Mouse (Mus musculus): ENCODE measurements around the gene Txnip.
"Not testable (repeated sequence)": the region's sequence is repeated elsewhere in the genome, so short reads cannot be mapped to it uniquely, and the experiment has no call there.

Gene Txnip

GRCm38 (mm10) chr3:96557694-96558093 lies at the start of gene Txnip:
Gene Txnip, plus strand, starts transcription at chr3:96557957.
- DNase-seq (ENCODE audit: low spot score): peak; percentile 98

DNA sequence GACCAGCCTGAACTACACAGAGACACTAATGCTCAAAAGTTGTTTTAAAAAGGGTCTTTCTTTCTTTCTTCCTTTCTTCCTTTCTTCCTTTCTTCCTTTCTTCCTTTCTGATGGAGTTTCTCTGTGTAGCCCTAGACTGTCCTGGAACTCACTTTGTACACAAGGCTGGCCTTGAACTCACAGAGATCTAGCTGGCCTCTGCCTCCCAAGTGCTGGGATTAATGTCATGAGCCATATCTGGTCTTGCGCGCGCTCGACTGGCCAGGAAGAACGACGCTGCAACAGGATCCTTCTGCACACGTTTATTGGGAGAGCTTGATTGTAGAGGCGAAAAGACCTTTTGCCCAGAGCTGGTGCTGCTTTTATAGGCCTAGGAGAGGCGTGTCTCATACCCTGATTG lies 49.8 kb upstream of the Txnip start:
- not testable (repeated sequence) for DNase-seq (ENCODE audit: low spot score)

DNA sequence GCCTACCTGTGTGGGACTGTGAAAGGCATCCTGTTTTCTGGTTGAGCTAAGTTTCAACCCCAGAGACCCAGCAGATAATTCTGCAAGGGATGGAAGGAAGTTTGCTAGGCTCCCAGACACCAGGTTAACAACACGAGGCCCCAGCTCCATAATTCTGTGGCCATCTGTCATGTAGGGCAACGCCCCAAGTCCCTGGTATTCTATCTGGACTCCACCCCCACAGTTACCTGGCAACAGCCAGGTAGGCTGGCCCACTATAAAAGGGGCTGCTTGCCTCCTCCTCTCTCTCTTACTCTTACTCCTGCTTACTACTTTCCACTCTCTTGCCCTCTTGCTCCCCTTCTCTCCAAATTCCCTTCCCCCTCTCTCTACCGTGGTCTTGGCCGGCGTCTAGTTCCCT lies 37.6 kb upstream of the Txnip start:
- DNase-seq (ENCODE audit: low spot score): no peak

DNA sequence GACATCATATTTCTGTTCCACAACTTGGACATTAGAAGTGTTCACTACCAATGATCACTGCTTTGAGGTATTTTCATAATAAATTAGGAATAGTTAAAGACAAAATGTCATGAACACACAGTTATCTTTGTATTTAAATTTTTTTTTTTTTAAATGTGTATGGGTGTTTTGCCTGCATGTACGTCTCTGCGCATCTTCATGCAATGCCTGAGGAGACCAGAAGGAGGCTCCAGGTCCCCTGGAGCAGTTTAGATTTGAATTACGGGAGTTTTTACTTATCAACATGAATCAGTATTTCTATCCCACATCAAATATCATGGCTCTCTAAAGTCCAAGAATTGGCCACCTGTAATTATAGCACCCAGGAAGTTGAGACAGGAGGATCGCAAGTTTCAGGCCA lies 35.6 kb upstream of the Txnip start:
- DNase-seq (ENCODE audit: low spot score): no peak

DNA sequence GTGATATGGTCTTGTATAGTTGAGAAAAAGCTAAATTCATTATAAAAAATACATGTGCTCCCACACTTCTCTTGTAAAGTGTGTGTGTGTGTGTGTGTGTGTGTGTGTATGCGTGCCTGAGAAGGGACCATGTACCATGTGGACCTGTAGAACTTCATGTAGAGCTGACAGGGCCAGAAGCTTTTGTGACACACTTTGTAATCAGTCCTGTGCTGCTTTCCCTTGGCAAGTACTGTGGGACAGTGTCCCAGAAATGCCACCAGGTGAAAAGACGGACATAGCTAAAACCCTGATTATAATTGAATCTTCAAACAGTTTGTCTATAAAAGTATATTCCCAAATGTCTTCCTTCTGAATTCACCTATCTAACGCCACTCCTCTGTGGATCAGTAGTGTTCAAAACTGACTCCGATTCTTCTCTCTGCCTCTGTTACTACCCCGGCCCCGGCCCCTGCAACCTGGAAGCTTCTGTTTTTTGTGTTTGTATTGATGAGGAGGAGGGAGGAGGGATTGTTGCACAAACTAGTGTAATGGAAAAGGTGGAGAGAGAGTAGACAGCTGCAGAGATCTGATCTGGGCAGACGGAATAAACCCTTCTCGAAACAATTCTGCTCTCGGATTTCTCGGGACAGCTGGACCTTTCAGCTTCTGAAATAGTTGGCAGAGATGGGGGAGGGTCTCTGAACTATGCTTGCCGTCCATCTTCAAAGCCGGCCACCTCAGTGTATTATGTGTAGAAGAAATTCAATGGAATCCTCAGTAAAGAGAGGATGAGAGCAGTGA lies 33.5 kb upstream of the Txnip start:
- no peak for DNase-seq (ENCODE audit: low spot score)

GRCm38 (mm10) chr3:96524914-96525313 lies 32.8 kb upstream of the Txnip start, which contains the start of gene Hfe2:
Gene Hfe2, plus strand, starts transcription at chr3:96525172.
- DNase-seq (ENCODE audit: low spot score): no peak

DNA sequence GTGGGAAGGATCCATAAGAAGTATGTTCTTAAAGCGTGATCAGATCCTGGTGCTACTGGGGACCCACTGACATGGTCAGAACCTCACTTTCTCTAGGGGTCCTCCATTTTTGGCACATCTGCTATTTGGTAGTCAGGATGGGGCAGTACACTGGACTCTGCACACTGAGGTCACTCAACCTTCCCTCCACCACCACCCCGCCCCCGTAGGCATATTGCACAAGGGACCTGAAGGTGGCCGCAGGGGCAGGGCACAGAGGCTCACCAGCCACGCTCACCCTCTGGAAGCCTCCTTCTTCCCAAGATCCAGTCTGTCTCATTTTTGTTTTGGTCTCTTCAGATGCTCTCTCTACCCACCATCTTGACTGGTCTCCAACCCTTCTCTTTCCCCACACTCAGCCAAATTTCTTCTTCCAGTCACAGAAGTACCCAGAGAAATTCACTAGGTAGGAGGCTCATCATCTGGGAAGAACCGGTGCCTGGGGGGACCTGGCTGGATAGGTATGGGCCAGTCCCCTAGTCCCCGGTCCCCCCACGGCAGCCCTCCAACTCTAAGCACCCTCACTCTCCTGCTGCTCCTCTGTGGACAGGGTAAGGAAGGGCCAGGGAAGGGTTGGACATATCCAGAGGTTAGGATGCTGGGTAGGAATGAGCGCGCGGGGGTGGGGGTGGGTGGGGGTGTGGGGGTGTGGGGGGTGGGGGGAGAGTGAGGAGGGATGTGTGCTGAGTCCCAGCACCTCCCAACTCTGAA lies 31.6 kb upstream of the Txnip start:
- no peak for DNase-seq (ENCODE audit: low spot score)

GRCm38 (mm10) chr3:96526864-96527542 lies 30.8 kb upstream of the Txnip start:
- DNase-seq (ENCODE audit: low spot score): no peak

DNA sequence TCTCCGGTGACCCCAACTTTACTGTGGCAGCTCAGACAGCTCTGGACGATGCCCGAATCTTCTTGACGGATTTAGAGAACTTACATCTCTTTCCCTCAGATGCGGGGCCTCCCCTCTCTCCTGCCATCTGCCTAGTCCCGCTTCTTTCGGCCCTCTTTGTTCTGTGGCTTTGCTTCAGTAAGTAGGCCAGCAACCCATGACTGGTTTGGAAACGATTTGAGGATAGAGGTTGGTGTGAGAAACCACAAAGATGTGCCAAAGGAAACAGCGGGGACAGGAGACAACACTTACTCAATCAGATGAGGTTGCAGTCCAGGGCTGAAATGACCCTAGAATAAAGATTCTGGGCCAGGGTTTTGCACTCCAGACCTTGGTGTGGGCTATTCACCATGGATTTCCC lies 29.3 kb upstream of the Txnip start:
- DNase-seq (ENCODE audit: low spot score): no peak

- DNase-seq (ENCODE audit: low spot score): no peak
These were observed 25.7 kb upstream of the Txnip start for GRCm38 (mm10) chr3:96532050-96532449.

DNA sequence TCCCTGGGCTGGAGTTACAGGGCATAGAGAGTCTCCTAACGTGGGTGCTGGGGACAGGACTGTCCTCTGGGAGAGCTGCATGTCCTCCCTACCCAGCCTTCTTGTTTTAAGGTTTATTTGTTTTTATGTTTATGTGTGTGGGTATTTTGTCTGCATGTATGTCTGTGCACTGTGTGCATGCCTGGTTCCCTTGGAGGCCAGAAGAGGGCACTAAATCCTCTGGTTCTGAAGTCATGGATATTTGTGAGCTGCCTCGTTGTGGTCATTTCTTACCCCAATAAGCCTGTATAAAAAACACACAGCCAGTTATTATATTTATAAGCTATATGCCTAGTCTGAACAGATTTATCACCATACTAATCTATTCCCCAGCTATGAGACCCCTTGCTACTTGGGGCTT lies 23.5 kb upstream of the Txnip start:
- no peak for DNase-seq (ENCODE audit: low spot score)

DNA sequence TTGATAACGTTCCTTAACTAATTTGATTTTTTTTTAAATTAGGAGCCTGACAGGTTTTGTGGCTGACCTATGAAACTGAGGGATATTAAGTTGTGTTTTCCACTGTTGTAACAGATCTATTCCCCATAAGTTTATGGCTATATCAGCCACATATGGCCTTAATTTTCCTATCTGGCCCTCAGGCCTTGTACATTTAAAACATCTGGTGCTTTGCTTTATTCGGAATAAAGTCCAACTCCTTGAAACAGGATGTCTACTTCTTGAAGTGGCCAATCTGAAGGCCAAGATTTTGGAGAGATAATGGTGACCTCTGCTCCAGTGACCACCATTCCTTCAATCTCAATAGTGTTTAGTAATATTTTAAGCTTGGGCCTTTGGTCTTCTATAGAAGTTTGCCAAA lies 18.4 kb upstream of the Txnip start:
- no peak for DNase-seq (ENCODE audit: low spot score)

GRCm38 (mm10) chr3:96540740-96541139 lies 17.0 kb upstream of the Txnip start:
- no peak for DNase-seq (ENCODE audit: low spot score)

DNA sequence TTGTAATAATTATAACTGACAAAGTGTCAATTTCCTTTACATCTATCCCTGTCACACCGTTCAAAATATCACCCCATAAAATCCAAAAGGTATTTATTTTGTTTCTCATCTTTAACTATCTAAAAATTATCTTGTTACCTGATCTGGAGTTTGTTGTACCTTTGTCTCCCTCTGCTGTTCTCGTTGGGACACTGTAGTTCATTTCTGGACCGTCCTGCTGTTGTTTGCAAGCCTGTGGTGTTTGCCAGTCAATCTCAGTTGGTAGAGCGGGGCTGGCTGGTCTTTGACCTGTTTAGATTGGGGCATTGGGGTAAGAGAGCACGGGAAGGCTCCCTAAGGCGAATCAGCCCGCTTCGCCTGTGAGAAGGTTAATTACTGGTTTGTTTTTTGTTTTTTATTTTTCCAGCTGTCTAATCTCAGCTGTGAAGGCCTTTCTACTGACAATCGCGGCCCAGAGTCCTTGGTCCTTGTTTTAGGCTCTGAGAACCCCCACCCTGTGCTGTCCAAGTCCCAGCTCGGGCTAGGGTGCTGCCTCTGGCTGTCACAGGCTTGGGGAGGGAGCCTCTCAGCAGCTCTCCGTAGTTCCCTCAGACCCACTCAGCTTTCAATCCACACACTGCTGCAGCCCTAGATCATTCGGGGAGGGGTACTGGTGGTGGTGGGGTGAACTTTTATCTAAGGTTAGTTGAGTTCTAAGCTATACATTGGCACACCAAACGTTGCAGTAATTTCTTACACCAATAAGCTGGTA lies 16.3 kb upstream of the Txnip start:
- no peak for DNase-seq (ENCODE audit: low spot score)

DNA sequence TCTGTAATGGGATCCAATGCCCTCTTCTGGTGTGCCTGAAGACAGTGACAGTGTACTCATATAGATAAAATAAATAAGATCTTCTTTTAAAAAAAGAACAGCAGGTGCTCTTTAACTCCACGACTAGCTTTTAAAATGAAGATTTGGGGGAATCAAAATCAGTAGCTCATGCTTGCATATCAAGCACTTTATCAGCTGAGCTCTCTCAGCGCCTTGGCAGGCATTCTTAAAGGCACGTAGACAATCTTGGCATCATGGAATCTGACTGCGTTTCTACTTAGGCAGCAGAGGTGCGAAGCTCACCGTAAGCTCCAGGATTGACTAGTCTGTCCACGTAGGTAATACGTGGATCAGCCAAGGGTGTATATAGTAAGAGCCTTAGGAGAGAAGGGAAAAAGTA lies 15.2 kb upstream of the Txnip start:
- no peak for DNase-seq (ENCODE audit: low spot score)

DNA sequence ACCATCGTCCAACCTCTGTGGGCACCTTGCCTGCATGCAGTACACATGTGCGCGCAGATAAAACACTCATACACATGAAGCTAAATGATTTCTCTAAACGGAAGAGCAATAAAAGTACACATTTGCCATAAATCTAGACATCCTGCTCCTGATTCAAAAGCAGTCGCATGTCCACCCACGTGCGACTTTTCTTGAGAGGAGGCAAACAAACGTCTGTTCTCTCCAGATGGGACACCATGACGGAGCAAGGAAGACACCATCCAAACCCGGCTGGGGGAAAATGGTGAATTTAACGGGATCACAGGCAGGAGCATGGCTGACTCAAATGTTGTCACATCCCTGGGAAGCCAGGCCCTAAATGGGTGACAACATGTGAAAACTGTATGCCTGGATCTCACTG lies 14.4 kb upstream of the Txnip start:
- no peak for DNase-seq (ENCODE audit: low spot score)

DNA sequence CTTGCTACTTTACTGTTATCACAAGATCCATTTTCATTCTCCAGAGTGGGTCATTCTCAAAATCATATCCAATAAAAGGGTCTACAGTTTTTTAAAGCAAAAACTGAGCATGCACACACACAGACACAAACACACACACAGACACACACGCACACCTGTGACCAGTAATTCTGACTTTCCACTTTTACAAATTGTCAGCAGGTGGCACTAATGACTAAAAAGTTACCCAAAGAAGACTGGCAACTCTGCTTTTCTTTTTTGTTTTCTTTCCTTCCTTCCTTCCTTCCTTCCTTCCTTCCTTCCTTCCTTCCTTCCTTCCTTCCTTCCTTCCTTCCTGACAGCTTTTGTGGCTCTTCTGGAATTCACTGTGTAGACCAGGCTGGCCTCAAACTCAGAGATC lies 12.2 kb upstream of the Txnip start:
- DNase-seq (ENCODE audit: low spot score): no peak

DNA sequence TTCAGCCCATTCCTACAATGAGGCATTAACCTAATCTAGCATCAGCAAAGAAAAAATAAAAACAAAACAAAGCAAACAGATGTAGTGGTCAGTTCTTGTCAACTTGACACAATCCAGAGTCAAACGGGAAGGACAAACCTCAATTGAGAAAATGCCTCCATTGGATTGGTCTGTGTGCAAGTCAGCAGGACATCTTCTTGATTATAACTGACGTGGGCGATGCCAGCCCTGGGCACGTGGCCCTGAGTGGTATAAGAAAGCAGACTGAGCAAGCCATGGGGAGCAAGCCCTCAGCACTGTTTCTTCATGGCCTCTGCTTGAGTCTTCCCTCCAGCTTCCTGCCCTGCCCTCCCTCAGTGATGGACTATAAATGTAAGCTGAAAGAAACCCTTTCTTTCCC lies 10.9 kb upstream of the Txnip start:
- DNase-seq (ENCODE audit: low spot score): no peak

DNA sequence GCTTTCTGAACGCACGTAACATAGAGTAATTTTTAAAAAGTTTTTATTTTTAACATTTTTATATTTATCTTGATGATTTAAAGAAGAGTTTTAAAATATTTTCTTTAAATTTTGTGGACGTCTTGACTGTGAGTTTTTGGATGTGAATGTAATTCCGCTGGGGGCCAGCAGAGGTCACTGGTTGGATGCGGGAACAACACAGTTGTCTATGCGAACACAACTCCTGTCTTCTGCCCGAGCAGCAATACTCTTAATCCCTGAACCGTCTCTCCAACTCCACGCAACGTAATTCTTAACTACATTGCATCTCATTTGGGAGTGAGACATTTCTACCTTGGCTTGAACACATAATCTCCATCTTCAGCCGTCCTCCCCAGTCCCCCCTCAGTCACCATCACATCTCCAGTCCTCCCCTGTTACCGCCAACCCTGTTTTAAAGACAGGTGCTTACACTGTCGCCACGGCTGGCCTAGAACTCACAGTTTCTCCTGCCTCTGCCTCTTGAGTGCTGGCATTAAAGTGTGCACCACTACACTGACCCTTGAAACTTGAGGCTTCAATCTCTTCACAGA lies 10.3 kb upstream of the Txnip start:
- peak; percentile 66 for DNase-seq (ENCODE audit: low spot score)

DNA sequence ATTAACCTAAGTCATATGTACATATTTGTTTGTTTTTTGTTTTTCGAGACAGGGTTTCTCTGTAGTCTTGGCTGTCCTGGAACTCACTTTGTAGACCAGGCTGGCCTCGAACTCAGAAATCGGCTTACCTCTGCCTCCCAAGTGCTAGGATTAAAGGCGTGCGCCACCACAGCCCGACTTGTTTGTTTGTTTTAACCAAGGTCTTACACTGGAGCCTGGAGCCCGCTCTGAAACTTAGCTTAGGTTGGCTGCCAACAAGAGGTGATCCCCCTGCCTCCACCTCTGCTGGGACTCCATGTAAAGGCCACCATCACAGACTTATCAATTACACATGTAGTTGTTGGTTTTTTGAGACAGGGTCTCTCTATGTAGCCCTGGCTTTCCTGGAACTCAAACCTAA lies 8.9 kb upstream of the Txnip start:
- DNase-seq (ENCODE audit: low spot score): no peak

DNA sequence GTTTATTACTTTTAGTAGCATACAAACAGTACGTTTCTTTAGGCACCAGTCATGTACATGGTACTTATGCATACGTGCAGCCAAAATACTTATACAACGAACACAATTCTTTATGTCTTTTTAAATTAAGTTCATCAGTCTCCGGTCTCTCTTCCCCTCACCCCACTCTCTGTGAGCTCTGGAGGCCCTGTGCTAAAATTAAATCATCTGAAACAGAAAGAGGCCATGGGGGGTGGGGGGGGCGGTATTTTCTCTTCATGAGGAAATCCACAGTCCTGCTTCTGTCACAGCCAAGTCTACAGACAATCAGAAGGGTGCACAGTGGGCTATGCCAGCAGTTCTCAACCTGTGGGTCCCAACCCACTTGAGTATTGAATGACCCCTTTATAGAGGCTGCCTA lies 8.4 kb upstream of the Txnip start:
- DNase-seq (ENCODE audit: low spot score): no peak

DNA sequence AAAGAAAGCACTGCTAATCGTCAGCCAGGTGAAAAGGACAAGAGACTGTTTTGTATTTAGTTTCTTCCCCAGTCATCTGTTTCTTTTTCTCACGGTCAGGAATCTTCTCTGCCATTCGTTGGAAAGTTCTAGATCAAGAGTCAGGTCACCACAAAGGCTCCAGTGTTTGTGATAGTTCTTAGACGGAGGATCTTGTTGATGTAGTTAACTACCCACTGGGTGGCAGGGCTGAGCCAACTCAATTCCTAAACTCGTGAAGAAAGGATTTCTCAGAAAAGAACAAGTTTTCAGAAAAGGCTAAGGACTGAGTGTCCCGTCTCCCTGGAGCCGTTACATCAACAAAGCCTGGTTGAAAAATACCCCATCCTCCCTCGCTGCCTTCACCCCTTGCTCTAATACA lies 6.6 kb upstream of the Txnip start:
- peak; percentile 20 for DNase-seq (ENCODE audit: low spot score)
